In genomic region chr7:16817693-16818092, GRCm38 (mm10) we compare ENCODE assay signal across 8 mouse cellular contexts. TPM values are rescaled to one million over a fixed set of nuclear protein-coding genes. Genes with fewer than 3 reads are reported as not detected.
DNase-seq lines count a peak whose midpoint lies in the region; ATAC-seq and TF ChIP-seq lines count a peak whose summit lies in the region.

No protein-coding gene starts in this region.

- no peak for ATAC-seq in heart, embryonic 15.5 days (replicated peaks; ENCODE audit: insufficient number of reproducible peaks, insufficient read depth, low FRiP score, low read depth)
- no peak for ATAC-seq in forebrain, postnatal 0 days
- ATAC-seq in activated CD4-positive, CD25-positive, alpha-beta regulatory T cell, adult 4 months, result no peak

- peak overlapping the region; percentile 100; the same call in 1 of the 2 replicates for H3K9ac ChIP-seq in heart, embryonic 15.5 days
- H3K9ac ChIP-seq in forebrain, postnatal 0 days, result peak overlapping the region; percentile 99; the same call in 1 of the 2 replicates

- H3K4me2 ChIP-seq in heart, embryonic 15.5 days, result peak overlapping the region; percentile 89
- peak overlapping the region; percentile 88 for H3K4me2 ChIP-seq in forebrain, postnatal 0 days (ENCODE audit: low read depth)

- H3K4me1 ChIP-seq in heart, embryonic 15.5 days (replicated peaks), result peaks cover 65% of the 10 kb centered on the region
- peaks cover 37% of the 10 kb centered on the region for H3K4me1 ChIP-seq in forebrain, postnatal 0 days (ENCODE audit: insufficient read depth)

- H3K36me3 ChIP-seq in heart, embryonic 15.5 days, result peaks cover 8% of the 10 kb centered on the region
- H3K36me3 ChIP-seq in forebrain, postnatal 0 days (ENCODE audit: insufficient read depth), result no peaks in the 10 kb centered on the region
- 0 out of 2 replicates have a peak, but pooled peaks cover 5% of the 10 kb centered on the region for H3K36me3 ChIP-seq in macrophage (ENCODE audit: inconsistent target)

- no peak for TF ChIP-seq CTCF in forebrain, postnatal 0 days (IDR thresholded peaks at IDR 0.05; ENCODE audit: low read depth)

- no peaks in the 10 kb centered on the region for H3K27me3 ChIP-seq in heart, embryonic 15.5 days
- no peaks in the 10 kb centered on the region for H3K27me3 ChIP-seq in forebrain, postnatal 0 days (ENCODE audit: insufficient read depth, low read length)

- no peaks in the 10 kb centered on the region for H3K9me3 ChIP-seq in heart, embryonic 15.5 days (replicated peaks)
- no peaks in the 10 kb centered on the region for H3K9me3 ChIP-seq in forebrain, postnatal 0 days (ENCODE audit: low read length)

- H3K27ac ChIP-seq in heart, embryonic 15.5 days, result no peak overlapping the region
- no peak overlapping the region for H3K27ac ChIP-seq in forebrain, postnatal 0 days (ENCODE audit: low read depth, low read length)
- no peak overlapping the region for H3K27ac ChIP-seq in macrophage

- peaks cover 58% of the 10 kb centered on the region for H3K79me2 ChIP-seq in macrophage (ENCODE audit: inconsistent target)

- no peak for DNase-seq in heart, postnatal 4 days
- peak; percentile 24 for DNase-seq in NIH3T3 (ENCODE audit: low read depth)
- DNase-seq in forebrain, postnatal 0 days, result no peak
- DNase-seq in ovary, postnatal 14 days (ENCODE audit: low spot score), result no peak
- no peak for DNase-seq in thymus, postnatal 25 days

- H3K4me3 ChIP-seq in heart, embryonic 15.5 days, result peak overlapping the region; percentile 97
- H3K4me3 ChIP-seq in forebrain, postnatal 0 days (ENCODE audit: low read depth, low read length), result peak overlapping the region; percentile 96
- peak overlapping the region; percentile 90; the same call in 1 of the 2 replicates for H3K4me3 ChIP-seq in macrophage (ENCODE audit: inconsistent target)

- 56% methylated on average over 3 of the region's 3 CpGs for WGBS in heart, embryonic 15.5 days
- 18% methylated on average over 3 of the region's 3 CpGs for WGBS in forebrain, postnatal 0 days
- 71% methylated on average over 3 of the region's 3 CpGs for WGBS in macrophage (ENCODE audit: missing documents)

RNA-seq across cellular contexts. Expression of gene Fkrp, which starts 1.2 kb away (rescaled TPM):
- 30.8 and 32.7 TPM in 2 replicates for polyA plus RNA-seq in heart, embryonic 15.5 days (2015; fragmentation: Nextera tagmentation; extraction: Ambion mirVana)
- total RNA-seq in heart, postnatal 4 days (2021), result 10 to 100 TPM; 45.0 to 49.2 TPM
- total RNA-seq in forebrain, postnatal 0 days (2014; rRNA removed), result 40.0 and 54.6 TPM in 2 replicates
- polyA plus RNA-seq in forebrain, postnatal 0 days (2015; fragmentation: Nextera tagmentation; extraction: Ambion mirVana), result 31.7 and 37.8 TPM in 2 replicates
- total RNA-seq in macrophage (2018; cell fraction: chromatin; rRNA removed), result 10 to 100 TPM in 24 of 26 experiments, 1 to 10 TPM in 2; 6.6 to 22.3 (median 15.6) TPM
- 10 to 100 TPM; 13.5 to 30.2 (median 19.0) TPM for total RNA-seq in macrophage (2018; cell fraction: cytosol; rRNA removed)
- 10 to 100 TPM; 18.6 to 38.5 (median 25.3) TPM for total RNA-seq in macrophage (2018; cell fraction: nucleus; rRNA removed)
- 17.4 to 25.4 TPM (median 20.5 TPM) in 3 replicates for polyA plus RNA-seq in macrophage (2018)
- polyA plus RNA-seq in activated CD4-positive, CD25-positive, alpha-beta regulatory T cell, adult 4 months (2017; shearing (Covaris generic)), result 1 to 10 TPM; 6.5 to 7.5 TPM

RNA-seq across cellular contexts. Expression of gene Strn4, which starts 2.0 kb away (rescaled TPM):
- polyA plus RNA-seq in heart, embryonic 15.5 days (2015; fragmentation: Nextera tagmentation; extraction: Ambion mirVana), result 73.9 and 90.0 TPM in 2 replicates
- total RNA-seq in heart, postnatal 4 days (2021), result 10 to 100 TPM; 87.0 to 99.9 TPM
- total RNA-seq in forebrain, postnatal 0 days (2014; rRNA removed), result 240 and 243 TPM in 2 replicates
- 168 and 169 TPM in 2 replicates for polyA plus RNA-seq in forebrain, postnatal 0 days (2015; fragmentation: Nextera tagmentation; extraction: Ambion mirVana)
- 100 to 1,000 TPM in 24 of 26 experiments, 10 to 100 TPM in 2; 81.7 to 358 (median 193) TPM for total RNA-seq in macrophage (2018; cell fraction: chromatin; rRNA removed)
- total RNA-seq in macrophage (2018; cell fraction: cytosol; rRNA removed), result 10 to 100 TPM; 30.5 to 51.8 (median 41.1) TPM
- total RNA-seq in macrophage (2018; cell fraction: nucleus; rRNA removed), result 100 to 1,000 TPM in 11 of 26 experiments, 10 to 100 TPM in 15; 51.2 to 188 (median 95.8) TPM
- 26.7 to 43.9 TPM (median 39.6 TPM) in 3 replicates for polyA plus RNA-seq in macrophage (2018)
- polyA plus RNA-seq in activated CD4-positive, CD25-positive, alpha-beta regulatory T cell, adult 4 months (2017; shearing (Covaris generic)), result 10 to 100 TPM; 23.0 to 23.1 TPM

RNA-seq across cellular contexts. Expression of gene Prkd2, which starts 25.0 kb away (rescaled TPM):
- 9.9 and 13.3 TPM in 2 replicates for polyA plus RNA-seq in heart, embryonic 15.5 days (2015; fragmentation: Nextera tagmentation; extraction: Ambion mirVana)
- total RNA-seq in heart, postnatal 4 days (2021), result 10 to 100 TPM; 23.0 to 23.4 TPM
- 2.9 and 3.9 TPM in 2 replicates for total RNA-seq in forebrain, postnatal 0 days (2014; rRNA removed)
- 2.7 and 4.0 TPM in 2 replicates for polyA plus RNA-seq in forebrain, postnatal 0 days (2015; fragmentation: Nextera tagmentation; extraction: Ambion mirVana)
- total RNA-seq in macrophage (2018; cell fraction: chromatin; rRNA removed), result 10 to 100 TPM in 18 of 26 experiments, 1 to 10 TPM in 8; 3.4 to 27.0 (median 12.2) TPM
- total RNA-seq in macrophage (2018; cell fraction: cytosol; rRNA removed), result 1 to 10 TPM; 2.7 to 8.6 (median 5.6) TPM
- 10 to 100 TPM in 10 of 26 experiments, 1 to 10 TPM in 16; 3.1 to 15.4 (median 7.7) TPM for total RNA-seq in macrophage (2018; cell fraction: nucleus; rRNA removed)
- 3.7 to 6.1 TPM (median 4.8 TPM) in 3 replicates for polyA plus RNA-seq in macrophage (2018)
- 10 to 100 TPM; 45.7 to 47.6 TPM for polyA plus RNA-seq in activated CD4-positive, CD25-positive, alpha-beta regulatory T cell, adult 4 months (2017; shearing (Covaris generic))

RNA-seq across cellular contexts. Expression of gene Slc1a5, which starts 36.6 kb away (rescaled TPM):
- polyA plus RNA-seq in heart, embryonic 15.5 days (2015; fragmentation: Nextera tagmentation; extraction: Ambion mirVana), result 40.2 and 46.4 TPM in 2 replicates
- 10 to 100 TPM; 28.4 to 28.7 TPM for total RNA-seq in heart, postnatal 4 days (2021)
- total RNA-seq in forebrain, postnatal 0 days (2014; rRNA removed), result 6.3 and 9.3 TPM in 2 replicates
- 7.2 and 7.5 TPM in 2 replicates for polyA plus RNA-seq in forebrain, postnatal 0 days (2015; fragmentation: Nextera tagmentation; extraction: Ambion mirVana)
- 10 to 100 TPM; 10.7 to 39.0 (median 19.8) TPM for total RNA-seq in macrophage (2018; cell fraction: chromatin; rRNA removed)
- total RNA-seq in macrophage (2018; cell fraction: cytosol; rRNA removed), result 10 to 100 TPM in 4 of 26 experiments, 1 to 10 TPM in 22; 3.3 to 11.9 (median 7.5) TPM
- 10 to 100 TPM; 11.1 to 88.3 (median 26.6) TPM for total RNA-seq in macrophage (2018; cell fraction: nucleus; rRNA removed)
- polyA plus RNA-seq in macrophage (2018), result 4.0 to 23.3 TPM (median 15.1 TPM) in 3 replicates
- 100 to 1,000 TPM; 143 to 179 TPM for polyA plus RNA-seq in activated CD4-positive, CD25-positive, alpha-beta regulatory T cell, adult 4 months (2017; shearing (Covaris generic))

RNA-seq across cellular contexts. Expression of gene Dact3, which starts 57.4 kb away (rescaled TPM):
- polyA plus RNA-seq in heart, embryonic 15.5 days (2015; fragmentation: Nextera tagmentation; extraction: Ambion mirVana), result 5.8 and 7.0 TPM in 2 replicates
- 10 to 100 TPM; 45.2 to 48.6 TPM for total RNA-seq in heart, postnatal 4 days (2021)
- total RNA-seq in forebrain, postnatal 0 days (2014; rRNA removed), result 69.0 and 70.3 TPM in 2 replicates
- 7.8 and 8.6 TPM in 2 replicates for polyA plus RNA-seq in forebrain, postnatal 0 days (2015; fragmentation: Nextera tagmentation; extraction: Ambion mirVana)
- total RNA-seq in macrophage (2018; cell fraction: chromatin; rRNA removed), result 1 to 10 TPM in 2 of 26 experiments, under 1 TPM in 2, not detected in 22; 0.22 to 3.4 (median 0.92) TPM
- under 1 TPM; 0.03 to 0.60 (median 0.14) TPM for total RNA-seq in macrophage (2018; cell fraction: cytosol; rRNA removed)
- under 1 TPM in 16 of 26 experiments, not detected in 10; 0.12 to 0.49 (median 0.28) TPM for total RNA-seq in macrophage (2018; cell fraction: nucleus; rRNA removed)
- 0.15 to 0.32 TPM (median 0.31 TPM) in 3 replicates for polyA plus RNA-seq in macrophage (2018)
- not detected for polyA plus RNA-seq in activated CD4-positive, CD25-positive, alpha-beta regulatory T cell, adult 4 months (2017; shearing (Covaris generic))
